Mouse (Mus musculus) brain, embryonic 14.5 days (tissue): ENCODE data around the gene Grap.

ENCODE experiments used
- CTCF ChIP-seq: fragments of 200-500 bp; IDR thresholded peaks from 2 replicates; pipeline ENCODE4 v1.5.1; 2012; ENCODE audit warnings: inconsistent platforms, mild to moderate bottlenecking, moderate library complexity, borderline replicate concordance; ENCODE audit not compliant: insufficient read depth, insufficient read length; ENCODE audit errors: extremely low read depth
- POLR2A ChIP-seq: fragments of 200-500 bp; IDR thresholded peaks from 2 replicates; pipeline ENCODE4 v1.6.1; 2012; ENCODE audit warnings: mild to moderate bottlenecking, inconsistent platforms, borderline replicate concordance; ENCODE audit not compliant: poor library complexity, insufficient read depth, insufficient read length, severe bottlenecking; ENCODE audit errors: extremely low read depth

DNA sequence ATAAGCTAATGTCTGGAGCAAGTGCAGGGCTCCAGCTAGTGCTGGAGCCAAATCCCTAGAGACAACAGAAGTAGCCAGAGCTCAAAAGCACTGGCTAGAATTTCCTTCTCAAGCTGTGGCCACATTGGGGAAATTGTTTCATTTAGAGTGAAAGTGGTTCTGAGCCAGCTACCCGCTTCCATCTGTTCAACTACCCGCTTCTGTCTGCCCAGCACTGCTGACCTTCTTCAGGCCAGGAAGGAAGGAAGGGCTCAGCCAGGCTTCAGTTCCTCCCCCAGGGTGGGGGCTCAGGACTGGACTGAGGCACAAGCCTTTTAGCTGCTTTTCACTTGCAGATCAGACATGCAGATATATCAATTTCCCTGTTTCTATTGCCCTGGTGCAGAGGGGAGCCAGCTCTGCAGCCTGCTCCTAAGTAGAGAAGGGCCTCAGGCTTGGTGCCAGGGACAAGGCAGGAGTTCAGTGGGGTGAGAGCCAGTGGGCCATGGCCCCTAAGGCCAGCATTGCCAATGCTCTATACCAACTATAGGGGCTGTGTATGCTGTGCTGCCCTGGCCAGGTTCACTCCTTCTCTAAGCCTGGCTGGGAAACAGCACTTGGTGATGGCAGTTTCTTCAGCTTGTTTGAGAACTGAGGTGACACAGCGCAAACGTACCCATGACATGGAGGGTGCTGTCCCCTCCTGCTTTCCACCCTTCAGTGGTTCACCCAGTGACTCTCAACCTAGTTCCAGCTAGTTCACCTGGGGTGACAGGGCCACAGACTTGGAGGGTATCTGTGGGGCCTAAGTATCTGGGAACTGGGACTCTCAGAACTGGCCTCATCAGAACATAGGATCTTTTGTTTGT lies 6.2 kb downstream of the Grap start:
- TF ChIP-seq CTCF (no peak), POLR2A (no peak)
